Mouse (Mus musculus) heart, postnatal 0 days (tissue): Measurements from ENCODE around the gene Sertad2.

Experiments used
- CTCF ChIP-seq: IDR thresholded peaks from 2 replicates; pipeline ENCODE4 v1.5.1; 2016; ENCODE audit warnings: antibody characterized with exemption, control low read depth, low read depth
- EP300 ChIP-seq: IDR thresholded peaks from 2 replicates; pipeline ENCODE4 v1.6.1; 2016; ENCODE audit warnings: antibody characterized with exemption, low read depth

GRCm38 (mm10) chr11:20555651-20556050 is 12.6 kb downstream of the Sertad2 start:
- TF ChIP-seq EP300 (no peak), CTCF (no peak)
